Mouse (Mus musculus) liver, adult 2 months (tissue): ENCODE data around the gene Tmprss2. TPM values are rescaled to one million over a fixed set of nuclear protein-coding genes. Genes with fewer than 3 reads are reported as not detected.

Experiments
- DNase-seq: peaks from one replicate; pipeline ENCODE4 v3.0.0-alpha.2; 2011; ENCODE audit warnings: low read depth, low spot score; ENCODE audit errors: extremely low read depth
- H3K27ac ChIP-seq: fragments of 200-500 bp; replicated peaks from 2 replicates; pipeline ENCODE4 v1.5.1; 2012; ENCODE audit warnings: low read depth, mild to moderate bottlenecking, control low read depth, inconsistent platforms, low read length; ENCODE audit not compliant: insufficient read depth
- H3K27me3 ChIP-seq: fragments of 200-500 bp; 2 replicates; pipeline ENCODE4 v1.6.1; 2012; ENCODE audit warnings: mild to moderate bottlenecking, moderate library complexity, low read length, inconsistent platforms; ENCODE audit not compliant: control insufficient read depth, insufficient read depth
- H3K36me3 ChIP-seq: fragments of 200-500 bp; 2 replicates; pipeline ENCODE4 v1.6.1; 2012; ENCODE audit warnings: low read length, inconsistent platforms; ENCODE audit not compliant: control insufficient read depth, insufficient read depth
- H3K4me1 ChIP-seq: fragments of 200-500 bp; 2 replicates; pipeline ENCODE4 v1.6.1; 2011; ENCODE audit warnings: low read length; ENCODE audit not compliant: control insufficient read depth, insufficient read depth
- H3K4me3 ChIP-seq: fragments of 200-500 bp; 2 replicates; pipeline ENCODE4 v1.5.1; 2011; ENCODE audit warnings: low read depth, mild to moderate bottlenecking, control low read depth, low read length, moderate library complexity; ENCODE audit not compliant: insufficient read depth
- H3K79me2 ChIP-seq: fragments of 200-500 bp; 2 replicates; pipeline ENCODE4 v1.6.1; 2012; ENCODE audit warnings: inconsistent platforms, mild to moderate bottlenecking, low read length, moderate library complexity; ENCODE audit not compliant: control insufficient read depth, insufficient read depth
- H3K9ac ChIP-seq: fragments of 200-500 bp; 2 replicates; pipeline ENCODE4 v1.6.1; 2012; ENCODE audit warnings: low read depth, mild to moderate bottlenecking, control low read depth, inconsistent platforms, low read length
- CTCF ChIP-seq: fragments of 200-500 bp; IDR thresholded peaks from 2 replicates; pipeline ENCODE4 v1.5.1; 2011; ENCODE audit warnings: low read depth, low read length, control low read depth
- POLR2A ChIP-seq: fragments of 200-500 bp; IDR thresholded peaks from 2 replicates; pipeline ENCODE4 v1.6.1; 2011; ENCODE audit warnings: low read length, control low read depth; ENCODE audit not compliant: insufficient read depth; ENCODE audit errors: extremely low read depth
- WGBS: fragments of 180-500 bp; shearing (Covaris S2); methylation state at CpG from one replicate; pipeline ENCODE4 v1.1.7; 2018; 5-methylcytosine and 5-hydroxymethylcytosine counted together
- polyA plus RNA-seq: library from polyadenylated mRNA; depleted of rRNA; stranded (reverse); fragments of >200 nt; gene quantifications from 2 replicates; pipeline ENCODE4 v1.2.3, GENCODE M21; 2012; rRNA removed
- total RNA-seq: library from RNA; depleted of rRNA; stranded (reverse); fragments of >200 nt; gene quantifications from 2 replicates; pipeline ENCODE4 v1.2.3, GENCODE M21; 2014; rRNA removed

Tmprss2 gene
- total and polyA plus RNA-seq, 2 experiments, result 2.8 to 5.7 TPM

GRCm38 (mm10) chr16:97516341-97516740 lies 94.7 kb downstream of the Tmprss2 start:
- Histone ChIP-seq H3K79me2 (no peaks in the 10 kb centered on the region), H3K36me3 (no peaks in the 10 kb centered on the region), H3K4me3 (no peak overlapping the region), H3K27ac (no peak overlapping the region), H3K4me1 (no peaks in the 10 kb centered on the region), H3K27me3 (no peaks in the 10 kb centered on the region), H3K9ac (no peak overlapping the region)
- no peak for DNase-seq
- TF ChIP-seq POLR2A (no peak), CTCF (no peak)
- WGBS, result 76% methylated on average over 3 of the region's 3 CpGs

Other genes with a start within 250 kb of the Tmprss2 start
- 1.7 and 2.3 TPM in 2 replicates for gene Mx1, start 148.3 kb downstream of the Tmprss2 start, total RNA-seq
- gene Mx1, start 148.3 kb downstream of the Tmprss2 start, polyA plus RNA-seq, result 0.39 and 1.4 TPM in 2 replicates
- gene Fam3b, start 96.4 kb downstream of the Tmprss2 start, total RNA-seq, result 0.65 TPM in 1 of 2 replicates, not detected in the other
- gene Fam3b, start 96.4 kb downstream of the Tmprss2 start, polyA plus RNA-seq, result 0.25 TPM in 1 of 2 replicates, not detected in the other
- gene Ripk4, start 152.6 kb upstream of the Tmprss2 start, total RNA-seq, result 6.2 and 6.4 TPM in 2 replicates
- gene Ripk4, start 152.6 kb upstream of the Tmprss2 start, polyA plus RNA-seq, result 3.1 and 3.6 TPM in 2 replicates
- gene Prdm15, start 240.7 kb upstream of the Tmprss2 start, total RNA-seq, result 3.0 and 4.9 TPM in 2 replicates
- 2.8 and 6.2 TPM in 2 replicates for gene Prdm15, start 240.7 kb upstream of the Tmprss2 start, polyA plus RNA-seq